Mouse (Mus musculus) adrenal gland, adult 2 months (tissue): ENCODE data around the gene Smarcd3. TPM values are rescaled to one million over a fixed set of nuclear protein-coding genes. Genes with fewer than 3 reads are reported as not detected.
A peak's percentile ranks its signal among the peaks of the same experiment; 100 is the strongest.

Experiments used
- DNase-seq: peaks from one replicate; pipeline ENCODE4 v3.0.0; 2021
- polyA plus RNA-seq: library from polyadenylated mRNA; depleted of rRNA; stranded (reverse); fragments of >200 nt; gene quantifications from 2 replicates; pipeline ENCODE4 v1.2.3, GENCODE M21; 2012
- total RNA-seq, 2 experiments: library from RNA; stranded (reverse); gene quantifications; 2 replicates each; pipeline ENCODE4 v1.2.3; 2021

Gene Smarcd3
- total and polyA plus RNA-seq, 3 experiments = 14.2 to 53.1 (median 25.0) TPM

GRCm38 (mm10) chr5:24597221-24597728, 26.9 kb downstream of the Smarcd3 start:
- peak; percentile 85 for DNase-seq

- DNase-seq = no peak
Observed at GRCm38 (mm10) chr5:24596519-24597171, 27.6 kb downstream of the Smarcd3 start.

GRCm38 (mm10) chr5:24595786-24596380, 28.3 kb downstream of the Smarcd3 start:
- no peak for DNase-seq

GRCm38 (mm10) chr5:24595261-24595660, 28.9 kb downstream of the Smarcd3 start:
- no peak for DNase-seq

- no peak for DNase-seq
Observed at GRCm38 (mm10) chr5:24594346-24594745, 29.9 kb downstream of the Smarcd3 start.

GRCm38 (mm10) chr5:24593928-24594327, 30.3 kb downstream of the Smarcd3 start:
- no peak for DNase-seq

GRCm38 (mm10) chr5:24593230-24593629, 31.0 kb downstream of the Smarcd3 start:
- no peak for DNase-seq

GRCm38 (mm10) chr5:24592471-24593160, 31.6 kb downstream of the Smarcd3 start:
- DNase-seq = no peak

GRCm38 (mm10) chr5:24591796-24592470, 32.3 kb downstream of the Smarcd3 start:
- peak; percentile 45 for DNase-seq

GRCm38 (mm10) chr5:24591268-24591721, 32.9 kb downstream of the Smarcd3 start:
- DNase-seq = peak; percentile 83

GRCm38 (mm10) chr5:24589511-24590500, 34.4 kb downstream of the Smarcd3 start:
- DNase-seq = no peak

- no peak for DNase-seq
Observed at GRCm38 (mm10) chr5:24587200-24587577, 37.0 kb downstream of the Smarcd3 start.

GRCm38 (mm10) chr5:24586547-24587199, 37.5 kb downstream of the Smarcd3 start, which contains the start of gene Chpf2:
TSS of gene Chpf2 (plus strand) at chr5:24586741.
- peak; percentile 90 for DNase-seq

- DNase-seq = no peak
Observed at GRCm38 (mm10) chr5:24586106-24586505, 38.1 kb downstream of the Smarcd3 start.

- DNase-seq = no peak
Observed at GRCm38 (mm10) chr5:24578109-24578963, 45.9 kb downstream of the Smarcd3 start.

- peak; percentile 100 for DNase-seq
Observed at GRCm38 (mm10) chr5:24577183-24577929, 46.9 kb downstream of the Smarcd3 start, which contains the start of gene Abcf2. TSS of gene Abcf2 (minus strand) at chr5:24577467.

- DNase-seq = no peak
Observed at GRCm38 (mm10) chr5:24576801-24577182, 47.4 kb downstream of the Smarcd3 start.

- DNase-seq = no peak
Observed at GRCm38 (mm10) chr5:24575948-24576347, 48.3 kb downstream of the Smarcd3 start.

- DNase-seq = no peak
Observed at GRCm38 (mm10) chr5:24556709-24557108, 67.5 kb downstream of the Smarcd3 start, which contains the start of gene 4931409K22Rik. TSS of gene 4931409K22Rik (minus strand) at chr5:24556809.
